Mouse (Mus musculus): Measurements from ENCODE around the gene Lrig1. TPM values are rescaled to one million over a fixed set of nuclear protein-coding genes. Genes with fewer than 3 reads are reported as not detected.

Lrig1 gene
- polyA plus RNA-seq, 1 experiment from 2014 or later: 4.5 TPM

GRCm38 (mm10) chr6:94718607-94719346 is 18.8 kb upstream of the Lrig1 start:
- no peaks in the 10 kb centered on the region for H3K4me1 ChIP-seq (ENCODE audit: control insufficient read depth, low read depth, low read length)
- 61% methylated on average over 15 of the region's 15 CpGs for WGBS (ENCODE audit: insufficient replicate concordance)
- H3K9me3 ChIP-seq (replicated peaks; ENCODE audit: control insufficient read depth, low read length): no peaks in the 10 kb centered on the region
- H3K4me3 ChIP-seq (ENCODE audit: low read depth, low read length): no peak overlapping the region
- no peak overlapping the region for H3K9ac ChIP-seq (ENCODE audit: low read depth, low read length)
- ATAC-seq (ENCODE audit: low read depth): no peak
- H3K4me2 ChIP-seq (ENCODE audit: low read depth, low read length): no peak overlapping the region
- no peaks in the 10 kb centered on the region for H3K36me3 ChIP-seq (ENCODE audit: control insufficient read depth, insufficient read depth)
- no peaks in the 10 kb centered on the region for H3K27me3 ChIP-seq (ENCODE audit: control insufficient read depth, insufficient read depth, low read depth, low read length)
- no peak overlapping the region for H3K27ac ChIP-seq (ENCODE audit: low read length)

DNA sequence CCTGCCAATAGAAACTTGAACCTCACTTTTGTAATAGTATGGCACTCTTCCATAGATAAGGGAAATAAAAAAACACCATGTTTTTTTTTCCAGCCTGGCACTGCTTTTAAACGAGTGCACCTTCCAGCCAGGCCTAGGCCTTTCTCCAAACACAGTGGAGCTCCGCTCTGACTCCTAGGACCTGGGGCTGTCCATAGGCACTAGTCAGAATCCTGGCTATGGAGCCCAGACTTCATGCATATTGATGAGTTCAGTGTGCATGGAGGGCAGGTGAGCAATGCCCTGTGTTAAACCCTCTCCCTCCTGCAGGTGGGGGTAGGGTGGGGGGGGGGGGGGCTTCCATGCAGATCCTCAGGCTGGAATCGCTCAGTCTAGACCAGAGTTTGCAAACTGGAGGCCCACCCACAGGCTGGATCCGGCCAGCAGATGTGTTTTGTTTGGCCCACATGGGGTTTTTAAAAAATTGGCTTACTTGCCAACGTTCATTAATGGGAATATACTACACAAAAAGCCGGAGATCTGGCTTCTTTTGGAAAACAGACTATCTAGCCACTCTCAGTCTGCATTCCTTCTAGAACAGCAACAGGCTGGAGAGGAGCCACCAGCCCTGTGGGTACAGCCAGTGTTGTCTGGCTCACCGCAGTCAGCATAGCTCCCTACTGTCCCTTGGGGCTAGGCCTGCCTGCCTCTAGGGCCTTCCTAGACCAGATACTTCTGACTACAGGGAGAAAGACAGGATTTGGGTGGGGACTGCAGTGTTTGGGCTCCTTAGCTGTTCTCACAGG is 17.9 kb upstream of the Lrig1 start:
- H3K4me2 ChIP-seq (ENCODE audit: low read depth, low read length): no peak overlapping the region
- no peak for ATAC-seq (ENCODE audit: low read depth)
- H3K9ac ChIP-seq (ENCODE audit: low read depth, low read length): no peak overlapping the region
- 67% methylated on average over 7 of the region's 7 CpGs for WGBS (ENCODE audit: insufficient replicate concordance)
- H3K27ac ChIP-seq (ENCODE audit: low read length): no peak overlapping the region
- H3K9me3 ChIP-seq (replicated peaks; ENCODE audit: control insufficient read depth, low read length): no peaks in the 10 kb centered on the region
- no peaks in the 10 kb centered on the region for H3K36me3 ChIP-seq (ENCODE audit: control insufficient read depth, insufficient read depth)
- H3K27me3 ChIP-seq (ENCODE audit: control insufficient read depth, insufficient read depth, low read depth, low read length): no peaks in the 10 kb centered on the region
- no peak overlapping the region for H3K4me3 ChIP-seq (ENCODE audit: low read depth, low read length)
- no peaks in the 10 kb centered on the region for H3K4me1 ChIP-seq (ENCODE audit: control insufficient read depth, low read depth, low read length)

- ATAC-seq (ENCODE audit: low read depth): no peak
- no peaks in the 10 kb centered on the region for H3K27me3 ChIP-seq (ENCODE audit: control insufficient read depth, insufficient read depth, low read depth, low read length)
- H3K27ac ChIP-seq (ENCODE audit: low read length): no peak overlapping the region
- no peaks in the 10 kb centered on the region for H3K4me1 ChIP-seq (ENCODE audit: control insufficient read depth, low read depth, low read length)
- no peak overlapping the region for H3K4me2 ChIP-seq (ENCODE audit: low read depth, low read length)
- no peaks in the 10 kb centered on the region for H3K36me3 ChIP-seq (ENCODE audit: control insufficient read depth, insufficient read depth)
- H3K4me3 ChIP-seq (ENCODE audit: low read depth, low read length): no peak overlapping the region
- 40% methylated on average over 4 of the region's 4 CpGs for WGBS (ENCODE audit: insufficient replicate concordance)
- H3K9ac ChIP-seq (ENCODE audit: low read depth, low read length): no peak overlapping the region
- H3K9me3 ChIP-seq (replicated peaks; ENCODE audit: control insufficient read depth, low read length): no peaks in the 10 kb centered on the region
Observed at GRCm38 (mm10) chr6:94715645-94715940, 15.6 kb upstream of the Lrig1 start.

DNA sequence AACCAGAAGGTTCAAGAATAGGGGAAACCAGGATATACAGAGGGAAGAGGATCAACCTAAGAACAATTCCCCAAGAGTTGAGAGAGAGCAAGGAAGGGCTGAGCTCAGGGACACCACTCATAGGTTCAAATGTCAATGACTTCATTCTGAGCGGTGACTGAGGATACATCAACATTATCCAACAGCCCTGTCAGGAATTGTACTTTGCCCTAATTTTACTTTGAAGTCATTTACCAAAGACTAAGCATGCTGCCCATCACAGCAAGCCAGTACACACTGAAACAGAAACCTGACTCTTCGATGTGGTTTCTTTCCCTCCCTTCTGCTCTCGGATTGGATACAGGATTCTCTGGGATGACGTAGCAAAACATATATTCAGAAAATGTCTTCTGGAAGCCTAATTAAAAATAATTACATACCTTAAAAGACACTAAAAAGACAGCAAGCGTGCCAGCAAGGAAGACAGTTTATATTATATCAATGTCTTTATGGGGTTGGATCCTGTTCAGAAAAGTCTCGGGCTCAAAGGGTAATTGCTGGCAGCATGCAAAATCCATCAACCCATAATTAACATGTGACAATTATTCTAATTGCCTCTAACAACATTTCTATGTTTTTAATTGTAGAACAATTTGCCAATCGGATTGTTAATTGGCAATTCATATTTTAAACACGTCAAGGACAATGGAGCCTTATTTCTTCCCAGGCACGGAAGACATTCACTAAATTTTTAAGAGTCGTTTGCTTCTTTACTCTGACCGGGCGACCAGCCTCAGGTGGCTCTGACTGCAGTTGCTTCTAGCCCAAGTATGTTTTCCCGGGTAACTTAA is 15.1 kb upstream of the Lrig1 start:
- no peak; the same call in 1 of the 2 replicates for ATAC-seq (ENCODE audit: low read depth)
- H3K27ac ChIP-seq (ENCODE audit: low read length): no peak overlapping the region
- H3K4me1 ChIP-seq (ENCODE audit: control insufficient read depth, low read depth, low read length): no peaks in the 10 kb centered on the region
- H3K9me3 ChIP-seq (replicated peaks; ENCODE audit: control insufficient read depth, low read length): no peaks in the 10 kb centered on the region
- H3K36me3 ChIP-seq (ENCODE audit: control insufficient read depth, insufficient read depth): no peaks in the 10 kb centered on the region
- 63% methylated on average over 13 of the region's 13 CpGs for WGBS (ENCODE audit: insufficient replicate concordance)
- H3K9ac ChIP-seq (ENCODE audit: low read depth, low read length): no peak overlapping the region
- H3K4me3 ChIP-seq (ENCODE audit: low read depth, low read length): no peak overlapping the region
- H3K4me2 ChIP-seq (ENCODE audit: low read depth, low read length): no peak overlapping the region
- H3K27me3 ChIP-seq (ENCODE audit: control insufficient read depth, insufficient read depth, low read depth, low read length): no peaks in the 10 kb centered on the region

DNA sequence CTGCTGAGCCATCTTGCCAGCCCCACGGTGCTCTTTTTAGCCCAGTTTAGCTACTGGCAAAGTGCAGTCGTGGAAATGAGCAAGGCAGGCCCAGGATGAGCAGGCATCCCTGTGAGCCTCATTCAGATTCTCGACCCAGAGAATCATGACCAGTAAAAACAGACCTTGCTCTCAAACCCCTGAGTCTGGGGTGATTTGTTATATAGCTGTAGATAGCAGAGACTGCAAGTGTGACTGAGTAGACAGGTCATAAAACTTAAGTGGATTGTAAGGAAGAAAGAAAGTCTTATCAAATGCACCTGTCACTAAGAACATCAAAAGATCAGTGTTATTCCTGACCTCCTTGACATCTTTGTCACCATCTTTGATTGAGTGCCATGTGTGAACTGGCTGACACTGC is 9.9 kb upstream of the Lrig1 start:
- Histone ChIP-seq H3K4me2 (ENCODE audit: low read depth, low read length) (no peak overlapping the region), H3K27ac (ENCODE audit: low read length) (no peak overlapping the region), H3K4me3 (ENCODE audit: low read depth, low read length) (no peak overlapping the region), H3K9me3 (replicated peaks; ENCODE audit: control insufficient read depth, low read length) (no peaks in the 10 kb centered on the region), H3K9ac (ENCODE audit: low read depth, low read length) (no peak overlapping the region), H3K4me1 (ENCODE audit: control insufficient read depth, low read depth, low read length) (no peaks in the 10 kb centered on the region), H3K36me3 (ENCODE audit: control insufficient read depth, insufficient read depth) (no peaks in the 10 kb centered on the region), H3K27me3 (ENCODE audit: control insufficient read depth, insufficient read depth, low read depth, low read length) (no peaks in the 10 kb centered on the region)
- no peak for ATAC-seq (ENCODE audit: low read depth)
- WGBS (ENCODE audit: insufficient replicate concordance): 38% methylated on average over 3 of the region's 3 CpGs

- Histone ChIP-seq H3K4me3 (ENCODE audit: low read depth, low read length) (no peak overlapping the region), H3K27me3 (ENCODE audit: control insufficient read depth, insufficient read depth, low read depth, low read length) (no peaks in the 10 kb centered on the region), H3K9me3 (replicated peaks; ENCODE audit: control insufficient read depth, low read length) (no peaks in the 10 kb centered on the region), H3K36me3 (ENCODE audit: control insufficient read depth, insufficient read depth) (no peaks in the 10 kb centered on the region), H3K4me1 (ENCODE audit: control insufficient read depth, low read depth, low read length) (no peaks in the 10 kb centered on the region), H3K9ac (ENCODE audit: low read depth, low read length) (no peak overlapping the region), H3K27ac (ENCODE audit: low read length) (no peak overlapping the region), H3K4me2 (ENCODE audit: low read depth, low read length) (no peak overlapping the region)
- 67% methylated on average over 1 of the region's 1 CpGs for WGBS (ENCODE audit: insufficient replicate concordance)
- no peak for ATAC-seq (ENCODE audit: low read depth)
Observed at GRCm38 (mm10) chr6:94709150-94709549, 9.2 kb upstream of the Lrig1 start.

DNA sequence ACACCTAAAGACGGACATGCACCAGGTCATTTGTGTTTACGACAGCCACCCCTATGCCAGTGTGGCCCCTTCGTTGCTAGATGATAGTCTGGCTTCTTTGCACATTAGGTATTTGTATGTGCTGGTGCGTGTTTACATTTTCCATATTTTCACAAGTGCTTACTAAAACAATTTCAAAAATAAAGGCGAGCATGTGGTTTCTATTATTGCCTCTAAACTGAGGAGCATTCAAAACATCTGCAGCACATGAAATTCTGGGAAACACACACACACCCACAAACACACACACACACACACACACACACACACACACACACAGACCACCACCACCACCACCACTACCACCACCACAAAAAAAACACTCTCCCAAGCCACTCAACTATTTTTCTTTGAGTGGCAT is 7.3 kb upstream of the Lrig1 start:
- ATAC-seq (ENCODE audit: low read depth): no peak
- H3K4me2 ChIP-seq (ENCODE audit: low read depth, low read length): no peak overlapping the region
- no peaks in the 10 kb centered on the region for H3K4me1 ChIP-seq (ENCODE audit: control insufficient read depth, low read depth, low read length)
- no peak overlapping the region for H3K9ac ChIP-seq (ENCODE audit: low read depth, low read length)
- no peak overlapping the region for H3K27ac ChIP-seq (ENCODE audit: low read length)
- WGBS (ENCODE audit: insufficient replicate concordance): 64% methylated on average over 5 of the region's 5 CpGs
- H3K4me3 ChIP-seq (ENCODE audit: low read depth, low read length): no peak overlapping the region
- no peaks in the 10 kb centered on the region for H3K9me3 ChIP-seq (replicated peaks; ENCODE audit: control insufficient read depth, low read length)
- no peaks in the 10 kb centered on the region for H3K36me3 ChIP-seq (ENCODE audit: control insufficient read depth, insufficient read depth)
- peaks cover 9% of the 10 kb centered on the region for H3K27me3 ChIP-seq (ENCODE audit: control insufficient read depth, insufficient read depth, low read depth, low read length)

GRCm38 (mm10) chr6:94705931-94706330 is 6.0 kb upstream of the Lrig1 start:
- H3K27me3 ChIP-seq (ENCODE audit: control insufficient read depth, insufficient read depth, low read depth, low read length): peaks cover 13% of the 10 kb centered on the region
- H3K9ac ChIP-seq (ENCODE audit: low read depth, low read length): no peak overlapping the region
- no peaks in the 10 kb centered on the region for H3K4me1 ChIP-seq (ENCODE audit: control insufficient read depth, low read depth, low read length)
- WGBS (ENCODE audit: insufficient replicate concordance): 19% methylated on average over 1 of the region's 1 CpGs
- no peak overlapping the region for H3K27ac ChIP-seq (ENCODE audit: low read length)
- H3K9me3 ChIP-seq (replicated peaks; ENCODE audit: control insufficient read depth, low read length): no peaks in the 10 kb centered on the region
- H3K36me3 ChIP-seq (ENCODE audit: control insufficient read depth, insufficient read depth): no peaks in the 10 kb centered on the region
- H3K4me2 ChIP-seq (ENCODE audit: low read depth, low read length): no peak overlapping the region
- no peak for ATAC-seq (ENCODE audit: low read depth)
- no peak overlapping the region for H3K4me3 ChIP-seq (ENCODE audit: low read depth, low read length)

- H3K36me3 ChIP-seq (ENCODE audit: control insufficient read depth, insufficient read depth): no peaks in the 10 kb centered on the region
- H3K27ac ChIP-seq (ENCODE audit: low read length): no peak overlapping the region
- H3K4me1 ChIP-seq (ENCODE audit: control insufficient read depth, low read depth, low read length): peaks cover 3% of the 10 kb centered on the region
- no peak for ATAC-seq (ENCODE audit: low read depth)
- no peak overlapping the region for H3K4me2 ChIP-seq (ENCODE audit: low read depth, low read length)
- H3K9me3 ChIP-seq (replicated peaks; ENCODE audit: control insufficient read depth, low read length): no peaks in the 10 kb centered on the region
- 74% methylated on average over 6 of the region's 6 CpGs for WGBS (ENCODE audit: insufficient replicate concordance)
- H3K9ac ChIP-seq (ENCODE audit: low read depth, low read length): no peak overlapping the region
- peaks cover 33% of the 10 kb centered on the region for H3K27me3 ChIP-seq (ENCODE audit: control insufficient read depth, insufficient read depth, low read depth, low read length)
- H3K4me3 ChIP-seq (ENCODE audit: low read depth, low read length): no peak overlapping the region
Observed at GRCm38 (mm10) chr6:94702993-94703392, 3.0 kb upstream of the Lrig1 start.

Measured in liver, embryonic 16.5 days (tissue).